Mouse (Mus musculus): ENCODE data around the gene Banp.

DNA sequence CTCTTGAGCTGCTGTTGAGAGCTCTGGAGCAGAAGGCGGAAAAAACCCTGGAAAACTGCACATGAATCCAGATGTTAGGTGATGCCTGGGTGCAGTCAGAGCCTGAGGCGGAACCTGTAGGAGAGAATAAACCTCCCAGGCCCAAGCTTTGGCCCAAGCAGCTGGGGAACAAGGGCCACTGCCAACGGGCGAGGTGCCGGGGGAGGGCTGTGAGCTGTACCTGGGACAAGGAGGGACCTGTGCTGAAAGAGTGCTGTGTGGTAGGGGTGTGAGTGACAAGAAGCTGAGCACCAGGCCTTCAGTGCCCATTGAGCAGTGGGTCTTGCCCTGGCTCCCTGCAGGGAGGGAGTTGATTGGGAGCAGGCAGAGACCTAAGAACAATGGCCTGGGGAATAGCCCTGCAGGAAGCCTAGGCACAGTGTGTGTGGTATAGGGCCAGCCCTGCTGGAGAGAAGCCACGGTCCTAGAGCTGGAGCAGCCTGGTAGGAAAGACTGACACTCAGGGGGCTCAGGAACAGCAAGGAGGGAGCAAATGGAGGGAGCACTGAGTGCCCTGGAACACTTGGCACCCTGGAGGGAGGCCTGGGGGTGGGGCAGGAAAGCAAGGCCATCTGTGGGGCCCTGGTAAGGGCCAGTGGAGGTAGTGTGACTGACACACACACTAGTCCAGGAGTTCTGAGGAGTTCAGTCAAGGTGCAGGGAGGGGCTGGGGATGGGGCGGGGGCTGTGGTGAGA, 17.3 kb downstream of the Banp start:
- no peak for TF ChIP-seq CTCF (IDR thresholded peaks at IDR 0.05)
- TF ChIP-seq POLR2A (IDR thresholded peaks at IDR 0.05; ENCODE audit: insufficient read depth, low read depth, low read length), result no peak
- no peak for TF ChIP-seq EP300 (IDR thresholded peaks at IDR 0.05; ENCODE audit: insufficient read depth, low read depth, low read length)
